Mouse (Mus musculus) kidney, embryonic 14.5 days (tissue): ENCODE data around the gene Lmnb2. TPM values are rescaled to one million over a fixed set of nuclear protein-coding genes. Genes with fewer than 3 reads are reported as not detected.

ENCODE experiments used
- ATAC-seq: fragments of 200-750 bp; cut with Nextera tagmentation; 2 replicates; pipeline ENCODE4 v1.8.0; 2017; ENCODE audit warnings: moderate number of reproducible peaks, mild to moderate bottlenecking, moderate TSS enrichment, moderate library complexity; ENCODE audit not compliant: low FRiP score, low TSS enrichment
- H3K27ac ChIP-seq: fragments of 300-500 bp; sonication (generic); 2 replicates; pipeline ENCODE4 v1.5.1; 2014; ENCODE audit warnings: low read depth, mild to moderate bottlenecking, low read length, moderate library complexity, mixed read lengths
- H3K27me3 ChIP-seq: fragments of 300-500 bp; sonication (generic); 2 replicates; pipeline ENCODE4 v1.6.1; 2014; ENCODE audit warnings: mild to moderate bottlenecking, low read length; ENCODE audit not compliant: control insufficient read depth, insufficient read depth
- H3K36me3 ChIP-seq: fragments of 300-500 bp; sonication (generic); 2 replicates; pipeline ENCODE4 v1.6.1; 2014; ENCODE audit warnings: low read length, mixed read lengths; ENCODE audit not compliant: control insufficient read depth, insufficient read depth
- H3K4me1 ChIP-seq: fragments of 300-500 bp; sonication (generic); 2 replicates; pipeline ENCODE4 v1.6.1; 2014; ENCODE audit warnings: low read length, mixed read lengths; ENCODE audit not compliant: control insufficient read depth, insufficient read depth
- H3K4me2 ChIP-seq: fragments of 300-500 bp; sonication (generic); replicated peaks from 2 replicates; pipeline ENCODE4 v1.6.1; 2014; ENCODE audit warnings: low read depth, mild to moderate bottlenecking, low read length
- H3K4me3 ChIP-seq: fragments of 300-500 bp; sonication (generic); 2 replicates; pipeline ENCODE4 v1.5.1; 2014; ENCODE audit warnings: mild to moderate bottlenecking, low read length
- H3K9ac ChIP-seq: fragments of 300-500 bp; sonication (generic); 2 replicates; pipeline ENCODE4 v1.6.1; 2014; ENCODE audit warnings: low read depth, mild to moderate bottlenecking, low read length, moderate library complexity
- H3K9me3 ChIP-seq: fragments of 300-500 bp; sonication (generic); 2 replicates; pipeline ENCODE4 v1.6.1; 2016; ENCODE audit warnings: low read length; ENCODE audit not compliant: control insufficient read depth
- WGBS: fragments of 180-500 bp; shearing (Covaris S2); extraction: QIAGEN DNeasy Blood & Tissue Kit; methylation state at CpG from one replicate; pipeline ENCODE4 v1.1.7; 2014; 5-methylcytosine and 5-hydroxymethylcytosine counted together
- polyA plus RNA-seq: library from polyadenylated mRNA; unstranded; fragments of >200 nt; fragmentation: Nextera tagmentation; extraction: Ambion mirVana; gene quantifications from 2 replicates; pipeline ENCODE4 v1.2.1, GENCODE M21; 2014

Gene Lmnb2
- polyA plus RNA-seq, 1 experiment from 2014 or later = 17.1 TPM

DNA sequence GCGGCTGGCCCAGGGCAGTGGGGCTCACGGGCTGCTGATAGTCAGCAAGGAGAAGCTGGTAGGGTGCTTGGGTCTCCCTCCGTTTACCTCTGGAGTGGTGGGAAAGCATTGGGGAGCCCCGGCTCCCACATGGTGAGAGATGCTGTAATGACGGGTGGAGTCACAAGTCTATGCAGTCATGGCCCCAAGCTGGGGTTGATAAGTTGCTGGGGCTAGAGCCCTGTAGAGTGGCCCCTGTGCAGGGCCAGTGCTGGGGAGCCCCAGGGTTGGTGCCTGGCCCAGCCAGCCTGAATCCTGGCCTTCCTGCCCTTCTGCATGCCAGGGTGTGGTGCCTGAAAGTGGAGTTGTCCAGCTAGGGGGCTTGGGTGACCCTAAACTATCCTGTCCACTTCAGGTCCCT lies 55.7 kb downstream of the Lmnb2 start:
- Histone ChIP-seq H3K4me3 (no peak overlapping the region), H3K4me2 (no peak overlapping the region), H3K4me1 (no peaks in the 10 kb centered on the region), H3K36me3 (peaks cover 47% of the 10 kb centered on the region), H3K27ac (no peak overlapping the region), H3K27me3 (no peaks in the 10 kb centered on the region), H3K9me3 (no peaks in the 10 kb centered on the region), H3K9ac (no peak overlapping the region)
- WGBS = 89% methylated on average over 5 of the region's 5 CpGs
- ATAC-seq = no peak

DNA sequence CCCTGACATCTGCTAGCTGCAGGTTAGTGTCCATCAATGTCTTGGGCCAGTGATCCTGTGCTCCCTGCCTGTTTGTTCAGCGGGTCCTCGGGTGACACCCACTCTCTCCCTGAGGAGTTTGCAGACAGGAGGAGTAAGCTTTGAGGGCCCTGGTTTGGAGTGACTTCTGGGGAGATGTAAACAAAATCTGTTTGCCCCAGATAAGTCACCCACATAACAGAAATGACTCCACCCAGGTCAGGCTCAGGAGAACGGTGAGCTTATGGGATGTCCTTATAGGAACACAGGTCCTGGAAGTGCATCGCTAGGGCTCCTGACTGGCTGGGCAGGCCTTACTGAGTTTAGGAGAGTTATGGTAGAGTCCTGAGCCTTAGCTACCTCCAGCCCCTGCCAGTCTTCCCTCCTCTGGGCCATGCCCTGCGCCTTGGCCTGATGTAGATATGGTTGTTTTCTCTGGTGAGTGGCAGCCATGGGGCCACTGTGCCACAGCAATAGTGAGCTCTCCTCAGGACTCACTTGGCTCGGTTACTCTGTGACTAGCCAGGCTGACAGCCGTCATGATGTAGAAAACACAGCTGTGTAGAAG lies 59.6 kb downstream of the Lmnb2 start:
- peaks cover 23% of the 10 kb centered on the region for H3K36me3 ChIP-seq
- ATAC-seq = no peak
- no peak overlapping the region for H3K27ac ChIP-seq
- no peak overlapping the region for H3K9ac ChIP-seq
- H3K4me1 ChIP-seq = peaks cover 18% of the 10 kb centered on the region
- no peak overlapping the region for H3K4me3 ChIP-seq
- H3K9me3 ChIP-seq = no peaks in the 10 kb centered on the region
- no peaks in the 10 kb centered on the region for H3K27me3 ChIP-seq
- WGBS = 72% methylated on average over 7 of the region's 7 CpGs
- H3K4me2 ChIP-seq = no peak overlapping the region

- Histone ChIP-seq H3K36me3 (peaks cover 23% of the 10 kb centered on the region), H3K4me1 (peaks cover 18% of the 10 kb centered on the region), H3K4me2 (no peak overlapping the region), H3K9ac (peak overlapping the region; percentile 34; the same call in 1 of the 2 replicates), H3K27me3 (no peaks in the 10 kb centered on the region), H3K9me3 (no peaks in the 10 kb centered on the region), H3K27ac (no peak overlapping the region), H3K4me3 (no peak overlapping the region)
- ATAC-seq = no peak
- WGBS = 63% methylated on average over 3 of the region's 3 CpGs
These were observed 60.2 kb downstream of the Lmnb2 start for GRCm38 (mm10) chr10:80857848-80858247.

DNA sequence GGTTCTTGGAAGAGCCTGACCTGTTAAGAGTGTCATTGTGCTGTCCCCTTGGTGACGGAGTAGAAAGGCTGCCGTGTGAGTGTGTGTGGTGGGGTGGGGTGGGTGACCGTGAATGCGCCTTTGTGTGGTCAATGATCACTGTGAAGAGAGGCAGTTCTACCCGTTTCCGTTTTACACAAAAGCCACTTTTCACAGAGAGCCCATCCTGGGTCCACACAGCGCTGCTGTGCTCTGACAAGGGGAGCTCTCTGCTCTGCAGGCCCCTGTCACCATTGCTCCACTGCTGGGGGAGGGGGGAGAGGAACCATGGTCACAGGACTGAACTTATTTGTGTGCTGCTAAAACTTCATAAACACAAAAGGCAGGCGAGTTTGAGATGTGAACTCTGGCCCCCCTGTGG lies 60.7 kb downstream of the Lmnb2 start:
- H3K9me3 ChIP-seq = no peaks in the 10 kb centered on the region
- peaks cover 21% of the 10 kb centered on the region for H3K36me3 ChIP-seq
- peak overlapping the region; percentile 34; the same call in 1 of the 2 replicates for H3K9ac ChIP-seq
- WGBS = 78% methylated on average over 8 of the region's 8 CpGs
- peaks cover 18% of the 10 kb centered on the region for H3K4me1 ChIP-seq
- no peaks in the 10 kb centered on the region for H3K27me3 ChIP-seq
- no peak for ATAC-seq
- H3K4me3 ChIP-seq = no peak overlapping the region
- no peak overlapping the region for H3K27ac ChIP-seq
- H3K4me2 ChIP-seq = no peak overlapping the region

GRCm38 (mm10) chr10:80856908-80857307 lies 61.1 kb downstream of the Lmnb2 start:
- no peak for ATAC-seq
- no peak overlapping the region for H3K4me3 ChIP-seq
- 78% methylated on average over 5 of the region's 5 CpGs for WGBS
- H3K36me3 ChIP-seq = peaks cover 23% of the 10 kb centered on the region
- no peak overlapping the region for H3K27ac ChIP-seq
- H3K9ac ChIP-seq = no peak overlapping the region
- H3K4me2 ChIP-seq = no peak overlapping the region
- no peaks in the 10 kb centered on the region for H3K27me3 ChIP-seq
- H3K4me1 ChIP-seq = peaks cover 18% of the 10 kb centered on the region
- no peaks in the 10 kb centered on the region for H3K9me3 ChIP-seq

- Histone ChIP-seq H3K4me1 (peaks cover 18% of the 10 kb centered on the region), H3K9me3 (no peaks in the 10 kb centered on the region), H3K4me3 (peak overlapping the region; percentile 79; the same call in 1 of the 2 replicates), H3K36me3 (peaks cover 23% of the 10 kb centered on the region), H3K4me2 (peak overlapping the region; percentile 98), H3K27me3 (no peaks in the 10 kb centered on the region), H3K9ac (peak overlapping the region; percentile 77; the same call in 1 of the 2 replicates), H3K27ac (no peak overlapping the region)
- no peak for ATAC-seq
- WGBS = 74% methylated on average over 3 of the region's 3 CpGs
These were observed 61.8 kb downstream of the Lmnb2 start for GRCm38 (mm10) chr10:80856267-80856666.

GRCm38 (mm10) chr10:80855749-80856073 lies 62.3 kb downstream of the Lmnb2 start:
- H3K36me3 ChIP-seq = peaks cover 22% of the 10 kb centered on the region
- peaks cover 18% of the 10 kb centered on the region for H3K4me1 ChIP-seq
- peak overlapping the region; percentile 98 for H3K4me2 ChIP-seq
- whole genome bisulfite sequencing = 26% methylated on average over 11 of the region's 11 CpGs
- no peak overlapping the region for H3K27ac ChIP-seq
- H3K9me3 ChIP-seq = no peaks in the 10 kb centered on the region
- no peaks in the 10 kb centered on the region for H3K27me3 ChIP-seq
- peak overlapping the region; percentile 79 for H3K4me3 ChIP-seq
- peak; percentile 10; the same call in 1 of the 2 replicates for ATAC-seq
- peak overlapping the region; percentile 77 for H3K9ac ChIP-seq

GRCm38 (mm10) chr10:80854913-80855748 lies 62.9 kb downstream of the Lmnb2 start, which contains the start of the genes Lsm7 and Sppl2b:
Gene Lsm7, minus strand, starts transcription at chr10:80855209.
Gene Sppl2b, plus strand, starts transcription at chr10:80855275.
- Histone ChIP-seq H3K9me3 (no peaks in the 10 kb centered on the region), H3K27me3 (no peaks in the 10 kb centered on the region), H3K4me1 (peaks cover 18% of the 10 kb centered on the region), H3K4me2 (peak within 1 kb of the TSS; percentile 98), H3K36me3 (peaks cover 22% of the 10 kb centered on the region), H3K4me3 (peak within 1 kb of the TSS; percentile 79), H3K27ac (no peak within 1 kb of the TSS), H3K9ac (peak within 1 kb of the TSS; percentile 77)
- ATAC-seq = peak; percentile 82
- WGBS = under 1% methylated on average over 81 of the region's 81 CpGs
